Mouse (Mus musculus) gastrocnemius, postnatal 36 days (tissue): ENCODE results near the gene Mlh3. TPM values are rescaled to one million over a fixed set of nuclear protein-coding genes. Genes with fewer than 3 reads are reported as not detected.

Experiments
- DNase-seq, 2 experiments: peaks; one replicate each; pipeline ENCODE4 v3.0.0; 2022
- intact Hi-C: fragments of 180-260 bp; cut with DNase I; formaldehyde crosslinking; loops from one replicate; pipeline ENCODE4 v1.15.1; 2025
- long read RNA-seq, 2 experiments: library from polyadenylated mRNA; stranded (forward); transcript quantifications; one replicate each; pipeline ENCODE4 v2.0.0; 2021
- total RNA-seq, 2 experiments: library from RNA; stranded (reverse); gene quantifications; 2 replicates each; pipeline ENCODE4 v1.2.3; 2021

The Mlh3 gene
- 1 to 10 TPM; 6.5 to 7.0 TPM for total RNA-seq
- long read RNA-seq, experiment 1, partial matches to known transcripts, result 0 of 2 reads
- long read RNA-seq, experiment 1, other reads (novel, unspliced or antisense), result 2 of 2 reads
- long read RNA-seq, experiment 2, full-length matches to known transcripts, result 1 of 4 reads
- long read RNA-seq, experiment 2, partial matches to known transcripts, result 1 of 4 reads
- long read RNA-seq, experiment 2, other reads (novel, unspliced or antisense), result 2 of 4 reads

GRCm38 (mm10) chr12:85270319-85270718, at the start of gene Mlh3:
Gene Mlh3, minus strand, starts transcription at chr12:85270599.
- intact Hi-C loops, result no loop called here
- peak; percentile 67 to 70 for DNase-seq

DNA sequence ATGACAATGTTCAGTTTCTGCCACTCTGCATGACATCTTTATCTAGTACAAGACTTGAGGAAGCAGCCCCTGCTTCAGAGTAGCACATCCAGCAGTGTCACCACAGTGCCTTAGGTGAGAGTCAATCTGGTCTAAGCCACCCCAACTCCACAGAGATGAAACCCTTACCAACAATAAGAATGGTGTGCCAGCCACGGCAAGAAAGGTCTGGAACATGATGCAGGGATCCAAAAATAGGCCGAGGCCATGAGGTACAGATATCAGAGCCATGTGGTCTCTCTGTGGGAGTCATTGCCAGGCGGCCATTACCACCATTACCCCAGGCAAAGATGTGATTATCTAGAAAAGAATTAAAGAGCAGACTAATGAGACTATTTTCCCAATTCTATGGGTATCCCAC, 38.3 kb upstream of the Mlh3 start:
- intact Hi-C loops, result loop anchor here (5.0 kb wide), 1 partner anchor 216 kb away; no protein-coding TSS in a partner anchor
- DNase-seq, result no peak

GRCm38 (mm10) chr12:85305247-85305892, 35.0 kb upstream of the Mlh3 start:
- DNase-seq, result peak; percentile 75 to 82
- intact Hi-C loops, result loop anchor here (1.0 to 5.0 kb wide), 3 partner anchors 137 to 213 kb away; no protein-coding TSS in a partner anchor

- intact Hi-C loops, result loop anchor here (1.0 to 5.0 kb wide), 3 partner anchors 136 to 212 kb away; no protein-coding TSS in a partner anchor
- no peak for DNase-seq
These were observed 34.3 kb upstream of the Mlh3 start for GRCm38 (mm10) chr12:85304725-85305124.

DNA sequence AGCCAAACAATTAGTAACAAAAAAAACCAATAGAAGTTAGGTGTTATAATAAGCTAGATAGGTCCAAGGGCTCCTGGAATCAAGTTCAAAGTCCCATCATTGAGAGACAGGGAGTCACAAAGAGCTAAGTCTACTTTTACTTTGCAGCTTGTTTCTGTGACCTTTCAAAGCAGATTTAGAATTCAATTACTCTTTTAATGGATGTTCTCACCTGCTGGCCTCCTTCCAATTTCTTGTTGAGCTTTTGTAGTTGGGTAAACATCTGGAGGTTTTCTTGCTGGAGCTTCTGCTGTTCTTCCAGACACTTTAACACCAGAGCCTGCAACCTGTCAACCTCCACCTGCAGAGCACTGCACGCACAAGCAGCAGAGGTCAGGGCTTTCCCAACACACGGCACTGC, 32.9 kb upstream of the Mlh3 start:
- intact Hi-C loops, result no loop called here
- DNase-seq, result no peak

GRCm38 (mm10) chr12:85298835-85299180, 28.4 kb upstream of the Mlh3 start:
- no peak for DNase-seq
- intact Hi-C loops, result no loop called here

DNA sequence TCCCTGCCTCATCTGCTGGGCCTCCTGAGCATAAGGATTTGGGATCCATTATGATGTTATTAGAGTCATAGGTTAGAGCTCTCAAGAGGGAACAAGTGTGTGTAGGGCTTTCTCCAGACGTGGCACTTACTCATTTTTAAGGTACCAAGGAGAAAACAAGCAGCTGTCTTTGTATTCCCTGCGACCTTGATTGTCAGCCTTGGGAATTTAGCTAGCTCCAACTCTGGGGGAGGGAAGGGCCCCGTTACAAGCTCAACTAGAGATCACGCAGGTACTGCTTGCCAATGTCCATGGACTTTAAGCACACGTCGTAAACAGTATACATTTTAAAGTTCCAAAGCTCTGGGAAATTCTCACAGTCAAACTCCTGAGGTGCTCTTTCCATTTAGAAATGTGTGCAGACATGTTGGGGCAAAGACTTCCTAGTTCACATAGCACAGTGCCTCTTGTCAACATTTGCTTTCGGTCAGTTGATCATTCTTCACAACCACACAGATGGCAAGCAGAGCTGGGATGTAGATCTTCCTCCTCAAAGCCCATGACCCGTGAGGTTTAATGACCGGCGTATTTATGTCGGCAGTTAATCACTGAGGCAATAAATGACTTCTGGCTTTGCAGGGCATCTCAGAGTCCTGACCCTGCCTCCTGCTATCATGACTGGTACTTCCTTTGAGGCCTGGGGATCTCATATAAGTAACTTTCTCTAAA, 27.9 kb upstream of the Mlh3 start:
- no peak for DNase-seq
- intact Hi-C loops, result no loop called here

DNA sequence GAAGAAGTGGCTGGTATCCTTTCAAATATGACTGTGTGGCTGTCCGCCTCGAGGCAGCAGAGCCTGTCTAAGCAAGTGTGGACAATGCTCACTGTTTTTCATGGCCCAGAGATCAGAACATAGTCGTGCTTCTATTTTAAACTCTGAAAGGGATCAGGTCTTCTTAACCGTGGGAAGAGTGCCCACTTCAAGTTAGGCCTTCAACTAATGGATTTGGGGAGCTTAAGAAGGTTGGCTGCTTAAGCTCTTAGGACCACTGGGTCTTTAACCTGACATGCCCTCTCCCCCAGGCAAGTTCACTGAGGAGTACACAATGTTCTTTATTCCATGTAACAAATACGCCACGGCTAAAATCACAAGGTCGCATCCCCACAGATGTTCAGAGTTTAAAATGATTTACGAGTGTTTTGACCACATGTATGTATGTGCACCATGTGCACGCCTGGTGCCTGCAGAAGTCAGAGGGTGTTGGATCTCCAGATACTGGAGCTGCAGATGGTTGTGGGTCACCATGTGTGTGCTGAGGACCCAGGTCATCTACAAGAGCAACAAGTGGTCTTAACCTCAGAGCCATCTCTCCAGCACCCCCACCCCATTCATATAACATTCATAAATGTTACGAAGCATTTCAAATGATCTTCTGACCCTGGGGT, 27.1 kb upstream of the Mlh3 start:
- DNase-seq, result no peak
- intact Hi-C loops, result no loop called here

DNA sequence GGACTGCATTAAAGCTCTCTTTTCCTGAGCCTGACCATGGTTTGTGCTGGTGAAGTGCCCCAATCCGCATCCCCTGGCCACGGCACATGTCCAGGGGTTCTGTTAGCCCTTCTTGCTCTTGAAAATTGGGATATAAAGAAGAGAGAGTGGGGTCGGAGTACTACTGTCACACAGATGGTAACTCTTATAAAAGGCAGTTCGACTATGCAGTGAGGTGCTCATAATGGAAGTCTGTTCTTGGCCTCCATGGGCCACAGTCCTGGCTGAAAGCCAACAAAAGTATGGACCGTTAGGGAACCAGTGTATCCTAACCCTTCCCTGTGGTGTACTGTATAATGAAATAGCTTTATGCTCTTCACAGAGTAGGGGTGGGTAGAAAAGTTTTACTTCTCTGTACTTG, 26.5 kb upstream of the Mlh3 start:
- intact Hi-C loops, result no loop called here
- no peak for DNase-seq

- intact Hi-C loops, result no loop called here
- no peak for DNase-seq
These were observed 25.1 kb upstream of the Mlh3 start for GRCm38 (mm10) chr12:85295506-85295905.

GRCm38 (mm10) chr12:85292906-85293305, 22.5 kb upstream of the Mlh3 start:
- intact Hi-C loops, result loop anchor here (5.0 kb wide), 1 partner anchor 71 kb away; no protein-coding TSS in a partner anchor
- no peak for DNase-seq

DNA sequence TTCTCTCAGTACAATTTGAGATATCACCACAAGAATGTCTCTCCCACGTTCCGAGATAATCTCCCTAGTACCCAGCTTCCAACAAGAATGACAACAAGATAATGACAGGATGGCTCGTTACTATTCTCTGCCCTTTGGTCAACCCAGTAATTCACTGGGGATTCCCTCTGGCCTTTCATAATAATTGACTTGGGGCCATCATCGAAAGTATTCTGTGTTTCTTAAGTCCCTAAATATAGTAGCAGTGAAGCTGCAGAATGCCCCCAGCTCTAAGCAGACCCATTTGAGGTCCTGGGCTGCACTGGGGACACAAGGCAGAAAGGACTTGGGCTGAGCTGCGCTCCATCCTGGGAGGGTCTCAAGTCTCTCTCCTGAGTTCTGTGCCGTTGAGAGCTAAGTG, 21.9 kb upstream of the Mlh3 start:
- intact Hi-C loops, result loop anchor here (5.0 kb wide), 1 partner anchor 70 kb away; no protein-coding TSS in a partner anchor
- DNase-seq, result no peak

GRCm38 (mm10) chr12:85291541-85291940, 21.1 kb upstream of the Mlh3 start:
- DNase-seq, result no peak
- intact Hi-C loops, result loop anchor here (5.0 kb wide), 1 partner anchor 69 kb away; no protein-coding TSS in a partner anchor

DNA sequence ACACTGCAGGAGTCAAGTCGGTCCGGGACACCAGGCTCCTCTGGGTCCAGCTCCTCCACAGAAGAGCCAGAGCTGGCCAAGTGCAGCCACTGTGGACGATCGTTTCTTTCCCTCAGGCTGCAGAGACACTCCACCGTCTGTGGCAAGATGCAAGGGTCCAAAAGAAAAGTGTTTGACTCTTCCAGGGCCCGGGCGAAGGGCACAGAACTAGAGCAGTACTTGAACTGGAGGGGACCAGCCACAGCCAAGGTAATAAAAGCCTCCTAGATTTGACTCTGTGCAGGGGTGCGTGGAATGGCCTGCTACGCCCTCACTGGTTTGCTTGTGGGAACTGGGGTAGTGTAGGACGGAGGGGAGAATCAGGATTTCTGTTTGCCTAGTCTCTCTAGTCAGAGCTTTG, 20.2 kb upstream of the Mlh3 start:
- intact Hi-C loops, result loop anchor here (5.0 kb wide), 1 partner anchor 68 kb away; no protein-coding TSS in a partner anchor
- DNase-seq, result no peak

DNA sequence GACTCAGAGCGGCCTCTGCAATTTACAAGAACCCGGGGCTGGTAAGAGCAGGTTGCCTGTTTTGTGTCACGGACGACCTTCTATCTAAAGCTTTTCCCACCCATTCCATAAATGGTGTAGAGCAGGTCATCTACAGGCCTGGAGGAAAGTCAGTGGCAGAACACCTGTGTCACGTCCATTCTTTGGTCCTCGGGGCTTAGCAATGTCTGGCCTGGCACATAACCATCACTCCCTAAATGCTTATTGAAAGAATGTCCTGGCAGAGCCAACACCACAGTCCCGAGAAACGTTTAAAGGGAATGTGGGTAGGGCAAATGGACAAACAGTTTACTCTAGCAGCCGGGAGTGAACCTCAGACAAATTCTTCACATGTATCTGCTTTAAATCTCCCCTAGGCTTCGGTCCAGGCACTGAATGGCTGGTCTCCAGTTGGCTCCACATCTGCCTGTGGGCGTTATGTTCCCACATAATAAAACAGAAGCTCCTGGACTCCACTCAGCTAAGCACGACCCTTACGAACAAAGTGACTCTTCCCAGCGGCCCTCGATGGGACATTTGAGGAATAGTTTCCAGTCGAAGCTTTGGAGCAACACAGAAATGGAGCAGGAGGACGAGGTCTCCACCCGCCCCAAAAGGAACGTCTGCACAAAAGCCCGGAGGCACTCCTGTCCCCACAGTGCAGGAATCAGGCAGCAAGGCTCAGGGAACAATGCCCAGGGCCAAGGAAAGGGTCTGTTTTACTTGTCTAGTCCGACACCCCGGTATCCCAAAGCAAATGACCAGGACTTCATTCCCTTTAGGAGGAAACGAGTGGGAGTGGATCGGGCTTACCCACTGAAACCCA, 19.0 kb upstream of the Mlh3 start:
- intact Hi-C loops, result loop anchor here (5.0 kb wide), 1 partner anchor 122 kb away; no protein-coding TSS in a partner anchor
- DNase-seq, result no peak

DNA sequence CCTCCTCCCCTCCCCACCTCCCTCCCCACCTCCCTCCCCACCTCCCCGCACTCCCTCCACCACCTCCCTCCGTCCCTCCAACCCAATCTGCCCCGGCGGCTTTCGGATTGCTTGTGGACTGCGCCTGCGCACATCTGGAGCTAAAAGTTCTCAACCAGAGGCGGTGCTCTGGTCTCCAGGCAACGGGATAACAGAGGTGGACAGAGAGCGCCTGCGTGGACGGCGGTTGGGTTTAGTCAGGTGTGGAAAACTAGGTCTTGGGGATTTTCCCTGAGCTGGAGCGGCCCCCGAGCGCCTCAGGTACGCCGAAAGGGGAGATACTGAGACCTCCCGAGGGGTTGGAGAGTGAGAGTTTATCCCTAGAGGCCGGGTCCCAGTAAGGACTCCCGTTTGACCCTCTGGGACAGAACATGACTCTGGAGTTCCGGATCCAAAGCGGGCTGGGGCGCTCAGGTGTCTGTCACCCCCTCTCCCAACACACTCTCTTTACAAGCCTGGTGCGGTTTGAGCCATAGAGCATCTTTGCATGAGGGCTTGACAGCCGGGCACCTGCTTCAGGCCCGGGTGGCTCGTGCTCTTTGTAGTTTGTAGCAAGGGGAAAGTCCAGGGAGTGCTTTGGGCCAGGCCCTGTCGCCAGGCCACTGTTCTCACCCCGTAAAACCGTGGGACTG, 18.2 kb upstream of the Mlh3 start, which contains the start of gene Zc2hc1c:
Gene Zc2hc1c (plus strand): TSS at position 106 of the 671 bp plus-strand sequence.
- DNase-seq, result peak; percentile 82 to 91
- intact Hi-C loops, result loop anchor here (5.0 kb wide), 1 partner anchor 121 kb away; no protein-coding TSS in a partner anchor

- DNase-seq, result peak; percentile 53 to 62
- intact Hi-C loops, result loop anchor here (5.0 kb wide), 1 partner anchor 121 kb away; no protein-coding TSS in a partner anchor
These were observed 17.5 kb upstream of the Mlh3 start, which contains the start of gene Acyp1 for GRCm38 (mm10) chr12:85287809-85288485. Gene Acyp1, minus strand, starts transcription at chr12:85288438.

- intact Hi-C loops, result loop anchor here (5.0 kb wide), 1 partner anchor 120 kb away; no protein-coding TSS in a partner anchor
- no peak for DNase-seq
These were observed 16.5 kb upstream of the Mlh3 start for GRCm38 (mm10) chr12:85286941-85287340.
